Mouse (Mus musculus): ENCODE measurements at regions not wholly inside any gene's neighbourhood (a gene's known extent, or its start where the extent isn't known, plus 50 kb on each side); places are given as distances from the start of the nearest gene placed in this dataset.
"Not testable (repeated sequence)": the region's sequence is repeated elsewhere in the genome, so short reads cannot be mapped to it uniquely, and the experiment has no call there.

DNA sequence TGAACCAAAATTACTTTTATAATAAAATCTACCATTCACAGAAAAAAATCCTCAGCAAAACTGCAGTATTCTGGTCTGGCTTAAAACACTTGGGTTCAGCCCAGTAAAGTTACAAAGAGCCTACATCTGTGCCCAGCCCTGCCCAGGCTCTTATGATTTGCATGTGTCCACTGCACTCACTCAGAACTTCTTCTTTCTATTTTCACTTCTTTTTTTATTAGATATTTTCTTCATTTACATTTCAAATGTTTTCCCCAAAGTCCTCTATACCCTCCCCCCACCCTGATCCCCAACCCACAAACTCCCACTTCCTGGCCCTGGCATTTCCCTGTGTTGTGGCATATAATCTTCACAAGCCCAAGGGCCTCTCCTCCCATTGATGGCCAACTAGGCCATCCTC lies 1442.4 kb upstream of the Tacstd2 start:
- intact Hi-C loops (cut with DNase I): no loop called here
- DNase-seq (ENCODE audit: low spot score in 2 of 2): no peak

DNA sequence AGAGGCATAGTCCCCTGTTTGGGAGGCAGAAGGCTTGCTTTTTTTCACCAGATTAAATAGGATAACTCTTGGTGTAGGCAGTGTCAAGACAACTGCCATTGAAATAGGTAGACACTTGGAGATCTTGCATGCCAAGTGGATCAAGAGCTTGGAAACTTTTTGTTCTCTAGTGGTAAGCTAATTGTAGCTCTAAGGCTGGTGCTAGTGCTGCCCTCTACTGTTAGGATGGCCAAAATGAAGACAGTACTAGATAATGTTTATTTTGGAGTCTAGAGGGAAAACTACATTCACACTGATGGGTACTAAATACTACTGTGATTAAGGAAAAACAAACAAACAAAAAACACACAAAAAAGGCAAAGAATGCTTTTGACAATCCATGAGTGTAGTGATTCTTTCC lies 1428.4 kb upstream of the Tacstd2 start:
- no peak for DNase-seq (ENCODE audit: low spot score in 2 of 2)
- intact Hi-C loops (cut with DNase I): no loop called here

DNA sequence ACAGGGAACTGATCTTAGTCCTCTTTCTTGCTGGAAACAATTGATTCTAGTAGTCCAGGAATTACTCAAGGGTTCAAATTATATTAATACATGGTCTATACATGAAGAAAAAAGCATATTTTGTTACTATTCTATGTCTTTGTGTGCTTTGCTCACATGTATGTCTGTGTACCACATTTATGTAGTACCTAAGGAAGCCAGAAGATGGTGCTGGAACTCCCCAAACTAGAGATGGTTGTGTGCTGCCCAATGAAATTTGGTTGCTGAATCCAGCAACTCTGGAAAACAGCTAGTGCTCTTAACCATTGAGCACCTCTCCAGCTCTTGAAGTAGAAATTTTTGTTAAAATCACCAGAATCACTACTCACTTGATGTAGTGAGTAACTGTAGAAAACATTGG lies 1402.5 kb upstream of the Tacstd2 start:
- peak in 1 of 2 experiments; percentile 20 for DNase-seq (ENCODE audit: low spot score in 2 of 2)
- intact Hi-C loops (cut with DNase I): not testable (repeated sequence)

DNA sequence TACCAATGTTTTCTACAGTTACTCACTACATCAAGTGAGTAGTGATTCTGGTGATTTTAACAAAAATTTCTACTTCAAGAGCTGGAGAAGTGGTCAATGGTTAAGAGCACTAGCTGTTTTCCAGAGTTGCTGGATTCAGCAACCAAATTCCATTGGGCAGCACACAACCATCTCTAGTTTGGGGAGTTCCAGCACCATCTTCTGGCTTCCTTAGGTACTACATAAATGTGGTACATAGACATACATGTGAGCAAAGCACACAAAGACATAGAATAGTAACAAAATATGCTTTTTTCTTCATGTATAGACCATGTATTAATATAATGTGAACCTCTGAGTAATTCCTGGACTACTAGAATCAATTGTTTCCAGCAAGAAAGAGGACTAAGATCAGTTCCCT lies 1396.3 kb upstream of the Tacstd2 start:
- intact Hi-C loops (cut with DNase I): not testable (repeated sequence)

DNA sequence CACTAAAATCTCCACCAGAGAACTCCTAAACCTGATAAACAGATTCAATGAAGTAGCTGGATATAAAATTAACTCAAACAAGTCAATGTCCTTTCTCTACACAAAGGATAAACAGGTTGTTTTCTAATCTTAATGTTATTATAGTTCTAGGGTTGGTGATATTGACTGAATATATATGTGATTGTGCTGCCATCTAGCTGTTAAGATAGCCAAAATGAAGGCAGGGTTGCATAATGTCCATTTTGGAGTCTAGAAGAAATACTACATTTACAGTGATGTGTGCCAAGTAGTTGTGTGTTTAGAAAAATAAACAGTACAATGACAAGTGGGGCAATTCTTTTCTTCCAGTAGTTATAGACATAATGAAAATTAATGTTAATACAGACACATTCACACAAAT lies 1379.9 kb upstream of the Tacstd2 start:
- DNase-seq (ENCODE audit: low spot score in 2 of 2): no peak
- intact Hi-C loops (cut with DNase I): no loop called here

More for the DNA sequence above, 1396.3 kb upstream of the Tacstd2 start:
- DNase-seq (ENCODE audit: low spot score in 2 of 2): not testable (repeated sequence)

DNA sequence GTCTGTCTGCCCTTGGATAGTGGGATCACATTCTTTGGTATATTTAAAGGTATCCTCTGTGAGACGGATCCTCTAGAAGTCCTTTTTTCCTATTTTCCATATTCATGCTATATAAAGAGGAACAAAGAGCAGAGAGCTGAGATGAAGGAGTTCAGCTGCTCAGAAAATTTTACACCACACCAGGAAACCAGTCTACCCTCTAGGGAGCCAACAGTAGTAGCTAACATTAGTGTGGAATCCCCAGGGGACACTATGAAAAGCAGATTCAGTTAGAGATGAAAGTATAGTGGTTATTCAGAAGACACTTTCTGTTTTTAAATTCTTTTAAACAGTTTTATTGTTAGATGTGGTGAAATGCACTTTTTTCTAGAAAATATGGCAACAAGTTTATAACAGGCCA lies 1348.5 kb upstream of the Tacstd2 start:
- intact Hi-C loops (cut with DNase I): no loop called here
- no peak for DNase-seq (ENCODE audit: low spot score in 2 of 2)

DNA sequence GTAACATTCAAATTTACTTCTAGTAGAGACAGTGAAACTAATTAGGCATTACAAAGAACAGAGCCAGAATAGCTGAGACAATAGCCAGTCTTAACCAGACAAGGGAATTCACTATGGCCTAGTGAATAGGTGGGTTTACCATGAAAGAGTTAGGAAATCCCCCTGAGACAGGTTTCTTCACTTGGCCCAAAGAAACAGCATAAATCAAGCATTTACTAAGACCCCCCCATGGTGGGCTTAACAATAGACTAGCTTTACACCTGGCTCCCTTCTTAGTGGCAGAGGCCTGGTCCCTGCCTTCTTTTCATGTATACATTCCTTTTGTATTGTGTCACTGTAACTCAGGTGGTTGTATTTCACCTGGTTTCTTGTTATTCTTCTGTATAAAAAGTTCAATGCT lies 1317.2 kb upstream of the Tacstd2 start:
- intact Hi-C loops (cut with DNase I); DNase-seq (ENCODE audit: low spot score in 2 of 2): not testable (repeated sequence)

DNA sequence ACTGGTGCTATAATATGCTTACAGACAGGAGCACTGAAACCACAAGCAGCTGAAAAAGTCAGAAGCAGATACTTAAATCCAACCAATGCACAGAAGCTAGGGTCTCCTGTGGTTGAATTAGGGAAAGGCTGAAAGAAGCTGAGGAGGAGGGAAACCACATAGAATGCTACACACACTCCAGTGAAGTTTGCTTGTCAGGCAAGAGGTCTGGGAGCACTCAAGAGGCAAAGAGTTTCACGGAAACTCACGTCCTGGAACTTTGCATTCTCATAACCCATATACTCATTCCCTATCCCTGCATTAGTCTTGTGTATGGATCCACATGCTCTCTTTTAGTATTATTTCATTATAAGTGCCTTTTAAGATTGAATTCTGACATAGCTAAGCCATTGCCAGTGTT lies 1316.7 kb upstream of the Tacstd2 start:
- no peak for DNase-seq (ENCODE audit: low spot score in 2 of 2)

DNA sequence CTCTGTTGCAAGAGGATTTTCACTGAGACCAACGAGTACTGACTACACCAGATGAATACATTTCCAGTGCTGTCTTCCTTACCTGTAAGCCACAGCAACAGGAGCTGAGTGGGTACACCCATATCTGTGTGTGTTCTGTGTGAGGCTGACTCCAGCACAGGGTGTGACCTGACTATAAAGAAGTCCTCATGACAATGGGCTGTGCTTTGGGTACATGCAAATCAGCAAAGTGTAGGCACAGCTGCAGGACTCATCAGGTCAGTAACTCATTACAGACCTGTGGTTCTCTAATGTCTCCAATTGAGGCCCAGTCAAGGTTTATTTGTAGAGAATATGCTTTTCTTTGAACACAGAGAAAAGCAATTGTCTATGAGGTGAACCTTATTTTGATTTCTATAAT lies 1299.6 kb upstream of the Tacstd2 start:
- no peak for DNase-seq (ENCODE audit: low spot score in 2 of 2)
- intact Hi-C loops (cut with DNase I): no loop called here

More for the DNA sequence above, 1316.7 kb upstream of the Tacstd2 start:
- intact Hi-C loops (cut with DNase I): no loop called here

DNA sequence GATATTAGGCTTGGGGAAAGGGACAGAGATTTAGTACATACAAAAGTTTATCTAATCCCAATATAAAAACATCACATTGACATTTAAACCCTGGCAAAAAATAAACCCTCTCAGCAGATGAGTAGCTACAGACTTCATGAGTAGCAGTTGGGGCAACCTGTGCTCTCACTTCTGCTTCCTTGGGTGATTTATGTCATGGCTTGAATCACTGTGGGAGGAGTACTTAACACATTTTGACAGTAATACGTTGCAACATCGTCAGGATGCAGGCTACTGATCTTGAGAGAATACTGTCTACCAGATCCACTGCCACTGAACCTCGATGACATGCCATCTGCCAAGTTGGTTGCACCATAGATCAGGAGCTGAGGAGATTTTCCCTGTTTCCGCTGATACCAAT lies 1299.0 kb upstream of the Tacstd2 start:
- intact Hi-C loops (cut with DNase I): no loop called here
- no peak for DNase-seq (ENCODE audit: low spot score in 2 of 2)

DNA sequence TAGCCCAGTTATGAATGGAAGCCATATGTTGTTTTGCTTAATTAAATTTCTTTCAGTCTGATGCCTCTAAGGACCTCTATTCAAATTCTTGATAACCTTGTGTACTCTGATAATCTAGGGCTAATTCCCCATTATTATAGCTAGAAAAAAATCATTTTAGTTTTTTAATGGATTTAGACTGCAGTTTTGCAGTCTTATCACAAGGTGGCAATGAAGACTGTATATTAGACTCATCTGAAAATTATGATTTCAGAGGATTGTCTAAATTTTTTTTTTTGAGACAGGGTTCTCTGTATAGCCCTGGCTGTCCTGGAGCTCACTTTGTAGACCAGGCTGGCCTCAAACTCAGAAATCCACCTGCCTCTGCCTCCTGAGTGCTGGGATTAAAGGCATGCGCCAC lies 1292.9 kb upstream of the Tacstd2 start:
- intact Hi-C loops (cut with DNase I): loop anchor here (10.0 kb wide), 2 partner anchors 116 to 1886 kb away; no protein-coding TSS in a partner anchor
- not testable (repeated sequence) for DNase-seq (ENCODE audit: low spot score in 2 of 2)

DNA sequence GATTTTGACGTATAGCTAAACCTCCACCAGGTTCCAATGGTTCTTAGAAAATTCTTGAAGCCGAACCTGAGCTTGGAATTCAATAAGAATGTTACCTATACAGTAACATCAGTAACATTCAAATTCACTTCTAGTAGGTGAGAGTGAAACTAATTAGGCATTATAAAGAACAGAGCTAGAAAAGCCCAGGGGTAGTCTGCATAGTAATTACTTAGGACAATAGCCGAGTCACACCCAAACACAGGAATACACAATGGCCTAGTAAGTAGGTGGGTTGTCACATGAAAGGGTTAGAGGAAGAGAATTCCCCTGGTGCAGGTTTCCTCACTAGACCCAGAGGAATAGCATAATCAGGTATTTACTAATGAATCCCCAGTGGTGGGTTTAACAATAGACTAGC lies 1277.8 kb upstream of the Tacstd2 start:
- intact Hi-C loops (cut with DNase I): no loop called here
- no peak for DNase-seq (ENCODE audit: low spot score in 2 of 2)

DNA sequence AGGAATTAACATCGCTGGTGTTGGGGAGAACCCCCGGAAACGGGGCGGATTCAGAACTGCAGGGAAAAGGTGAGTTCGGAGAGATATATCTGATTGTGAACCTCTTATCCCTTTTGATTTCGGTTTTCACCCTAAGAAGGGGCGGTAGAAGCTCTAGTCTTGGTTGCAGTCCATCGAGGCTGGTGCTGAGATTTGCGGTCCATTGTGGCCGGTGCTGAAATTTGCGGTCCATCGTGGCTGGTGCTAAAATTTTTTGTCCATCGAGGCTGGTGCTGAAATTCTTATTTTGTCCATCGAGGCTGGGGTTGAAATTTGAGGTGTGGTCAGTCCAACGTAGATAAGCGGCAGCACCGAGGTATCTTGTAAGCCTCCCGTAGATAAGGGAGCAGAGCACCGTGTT lies 1263.6 kb upstream of the Tacstd2 start:
- intact Hi-C loops (cut with DNase I); DNase-seq (ENCODE audit: low spot score in 2 of 2): not testable (repeated sequence)

DNA sequence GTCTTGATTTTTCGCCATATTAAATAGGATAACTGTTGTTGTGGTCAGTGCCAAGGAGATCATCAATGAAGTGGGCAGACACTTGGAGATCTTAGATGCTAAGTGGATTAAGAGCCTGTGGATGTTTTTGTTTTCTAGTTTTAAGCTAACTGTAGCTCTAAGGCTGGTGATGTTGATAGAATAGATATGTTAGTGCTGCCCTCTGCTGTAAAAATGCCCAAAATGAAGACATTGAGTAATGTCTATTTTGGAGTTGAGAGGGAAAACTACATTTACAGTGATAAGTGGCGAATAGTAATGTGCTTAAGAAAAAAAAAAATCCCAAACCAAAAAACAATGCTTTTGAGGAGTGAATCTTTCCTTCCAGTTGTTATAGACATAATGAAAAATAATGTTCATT lies 1235.9 kb upstream of the Tacstd2 start:
- intact Hi-C loops (cut with DNase I): no loop called here
- no peak for DNase-seq (ENCODE audit: low spot score in 2 of 2)

DNA sequence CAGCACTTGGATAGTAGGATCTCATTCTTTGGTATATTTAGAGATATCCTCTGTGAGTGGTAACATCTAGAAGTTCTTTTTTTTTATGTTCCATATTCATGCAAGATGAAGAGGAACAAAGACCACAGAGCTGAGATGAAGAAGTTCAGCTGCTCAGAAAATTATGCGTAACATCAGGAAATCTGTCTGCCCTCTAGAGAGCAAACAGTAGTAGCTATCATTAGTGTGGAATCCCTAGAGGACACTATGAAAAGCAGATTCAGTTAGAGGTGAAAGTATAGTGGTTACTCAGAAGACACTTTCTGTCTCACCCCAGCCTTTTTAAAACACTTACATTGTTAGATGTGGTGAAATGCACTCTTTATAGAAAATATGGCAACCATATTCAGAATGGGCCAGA lies 1214.9 kb upstream of the Tacstd2 start:
- no peak for DNase-seq (ENCODE audit: low spot score in 2 of 2)
- intact Hi-C loops (cut with DNase I): no loop called here

DNA sequence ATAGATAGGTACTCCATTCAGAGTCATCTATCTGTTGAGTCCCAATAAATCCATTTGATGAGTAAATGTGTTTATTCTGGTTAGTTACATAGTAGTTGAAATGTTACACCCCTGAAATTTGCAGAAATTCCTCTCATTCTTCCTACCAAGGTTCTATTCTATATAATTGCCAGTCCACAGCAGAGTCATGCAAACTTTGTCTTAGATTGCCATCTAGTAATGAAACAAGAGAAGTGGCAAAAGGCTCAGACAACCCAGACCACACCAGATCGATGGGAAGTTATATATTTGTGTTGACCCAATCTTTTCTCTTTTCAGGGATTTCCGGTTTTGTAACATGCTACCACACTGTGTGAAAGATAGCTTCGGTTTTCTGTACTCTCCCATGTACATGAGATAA lies 1214.1 kb upstream of the Tacstd2 start:
- no peak for DNase-seq (ENCODE audit: low spot score in 2 of 2)
- intact Hi-C loops (cut with DNase I): no loop called here

DNA sequence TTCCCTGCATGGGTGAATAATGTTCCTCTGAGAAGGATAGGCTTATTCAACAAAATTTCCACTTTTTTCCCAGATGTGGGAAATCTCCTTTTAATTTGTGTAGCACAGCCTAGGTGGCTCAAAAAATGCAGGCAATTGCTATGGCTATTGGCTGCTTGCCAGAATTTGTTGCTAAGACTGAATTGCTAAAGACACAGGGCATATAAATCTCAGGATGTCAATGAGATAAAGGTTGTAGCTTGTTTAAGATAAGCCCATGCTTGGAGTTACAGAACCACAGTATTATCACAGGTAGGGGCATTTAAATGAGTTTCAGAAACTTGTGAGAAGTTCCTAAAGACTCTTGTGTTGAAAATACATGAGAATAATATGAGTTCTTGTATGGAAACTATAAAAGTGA lies 1203.0 kb upstream of the Tacstd2 start:
- intact Hi-C loops (cut with DNase I): no loop called here
- DNase-seq (ENCODE audit: low spot score in 2 of 2): no peak

DNA sequence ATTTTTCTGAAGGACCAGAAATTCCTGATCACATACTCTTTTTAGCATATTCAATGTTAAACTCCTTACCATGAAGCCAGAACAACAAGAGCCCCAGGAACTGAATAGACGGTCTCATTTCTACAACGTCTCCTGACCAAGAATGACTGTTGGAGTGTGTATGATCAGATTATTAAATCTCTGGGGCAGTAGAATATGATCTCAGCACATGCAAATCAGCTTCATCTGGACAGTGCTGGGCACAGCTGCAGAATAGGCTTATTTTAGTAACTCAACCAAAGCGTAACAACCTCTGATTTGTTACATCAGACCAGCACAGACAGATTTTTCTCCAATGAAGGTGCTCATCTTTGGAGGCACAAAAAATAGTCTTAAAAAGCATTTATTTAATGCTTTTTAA lies 1201.1 kb upstream of the Tacstd2 start:
- intact Hi-C loops (cut with DNase I): no loop called here
- no peak for DNase-seq (ENCODE audit: low spot score in 2 of 2)

DNA sequence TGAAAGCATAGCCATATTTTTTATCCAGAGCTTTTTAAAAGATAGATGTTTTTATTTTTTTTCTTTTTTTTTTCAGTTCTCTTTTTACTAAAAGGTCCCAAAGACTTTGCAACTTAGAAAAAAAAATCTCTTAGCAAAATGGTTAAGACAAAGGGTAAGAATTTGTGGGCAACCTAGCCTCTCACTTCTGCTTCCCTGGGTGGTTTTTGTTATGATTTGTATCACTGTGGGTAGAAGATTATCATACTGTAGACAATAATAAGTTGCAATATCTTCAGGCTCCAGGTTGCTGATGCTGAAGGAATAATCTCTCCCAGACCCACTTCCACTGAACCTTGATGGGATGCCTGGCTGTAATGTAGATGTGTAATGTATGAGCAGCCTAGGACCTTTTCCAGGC lies 1200.5 kb upstream of the Tacstd2 start:
- no peak for DNase-seq (ENCODE audit: low spot score in 2 of 2)
- intact Hi-C loops (cut with DNase I): no loop called here

DNA sequence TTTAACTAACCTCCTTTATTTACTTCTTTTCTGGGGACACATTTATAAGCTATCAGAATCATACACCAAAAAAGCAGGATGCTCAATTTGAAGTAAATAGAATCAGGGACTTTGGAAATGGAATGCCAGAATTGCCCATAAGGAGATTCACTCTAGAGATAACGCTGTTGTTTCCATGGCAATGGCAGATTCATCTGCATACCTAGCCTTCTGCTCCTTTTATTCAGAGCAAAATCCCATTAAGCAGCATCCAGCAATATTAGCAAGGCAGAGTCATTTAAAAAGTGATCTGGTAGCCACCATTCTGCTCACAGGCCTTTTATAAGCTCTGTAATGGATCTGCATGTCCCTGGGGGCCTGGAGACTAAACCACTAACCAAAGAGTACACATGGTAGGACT lies 1175.5 kb upstream of the Tacstd2 start:
- DNase-seq (ENCODE audit: low spot score in 2 of 2); intact Hi-C loops (cut with DNase I): not testable (repeated sequence)

DNA sequence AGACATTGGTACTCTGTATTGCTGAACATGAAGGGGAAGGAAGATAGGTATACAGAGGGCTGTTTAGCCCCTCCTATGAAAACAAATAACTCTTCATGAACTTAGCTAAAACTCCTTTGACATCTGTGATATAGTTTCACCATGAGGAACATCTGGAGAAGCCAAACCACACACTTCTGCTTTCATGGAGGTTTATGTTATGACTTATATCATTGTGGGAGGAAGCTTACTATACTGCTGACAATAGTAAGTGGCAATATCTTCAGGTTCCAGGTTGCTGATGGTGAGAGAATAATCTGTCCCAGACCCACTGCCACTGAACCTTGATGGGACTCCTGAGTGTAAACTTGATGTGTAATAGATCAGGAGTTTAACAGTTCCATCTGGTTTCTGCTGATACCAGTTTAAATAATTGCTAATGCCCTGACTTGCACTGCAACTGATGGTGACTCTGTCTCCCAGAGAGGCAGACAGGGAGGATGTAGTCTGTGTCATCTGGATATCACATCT lies 1168.8 kb upstream of the Tacstd2 start:
- intact Hi-C loops (cut with DNase I); DNase-seq (ENCODE audit: low spot score in 2 of 2): not testable (repeated sequence)

DNA sequence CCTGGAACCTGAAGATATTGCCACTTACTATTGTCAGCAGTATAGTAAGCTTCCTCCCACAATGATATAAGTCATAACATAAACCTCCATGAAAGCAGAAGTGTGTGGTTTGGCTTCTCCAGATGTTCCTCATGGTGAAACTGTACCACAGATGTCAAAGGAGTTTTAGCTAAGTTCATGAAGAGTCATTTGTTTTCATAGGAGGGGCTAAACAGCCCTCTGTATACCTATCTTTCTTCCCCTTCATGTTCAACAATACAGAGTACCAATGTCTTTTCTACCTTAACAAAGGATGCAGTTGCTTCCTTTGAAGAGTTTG lies 1145.2 kb upstream of the Tacstd2 start:
- intact Hi-C loops (cut with DNase I); DNase-seq (ENCODE audit: low spot score in 2 of 2): not testable (repeated sequence)

Measured in left cerebral cortex, postnatal 25 days (tissue).